Mouse (Mus musculus): ENCODE measurements at regions not wholly inside any gene's neighbourhood (a gene's known extent, or its start where the extent isn't known, plus 50 kb on each side); places are given as distances from the start of the nearest gene placed in this dataset.

DNA sequence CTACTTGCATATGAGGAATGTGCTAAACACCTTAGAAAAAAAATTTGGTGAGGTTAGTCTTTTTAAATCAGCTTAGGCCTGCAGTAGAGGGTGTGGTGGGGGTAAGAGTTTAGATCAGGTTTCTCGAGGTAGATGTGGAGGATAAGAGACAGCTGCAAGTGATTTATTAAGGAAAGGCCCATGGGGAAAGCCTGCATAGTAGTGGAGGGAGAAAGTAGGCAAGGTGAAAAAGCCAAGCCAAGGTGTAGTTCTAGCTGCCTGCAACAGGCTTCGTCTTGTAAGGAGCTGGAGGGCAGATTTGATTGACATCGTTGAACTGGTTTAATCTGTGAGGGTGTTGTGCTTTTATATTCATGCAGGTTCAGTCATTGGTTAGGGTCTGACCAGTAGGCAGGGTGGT is 182.2 kb upstream of the Slc30a5 start:
- DNase-seq (ENCODE audit: low read depth in 3 of 3, low spot score in 3 of 3) = no peak
- H3K36me3 ChIP-seq (replicated peaks; ENCODE audit: control insufficient read depth, insufficient read depth, low read depth) = no peaks in the 10 kb centered on the region
- H3K27ac ChIP-seq = no peak overlapping the region
- no peak overlapping the region for H3K4me3 ChIP-seq (ENCODE audit: insufficient read depth in 1 of 2, low read depth in 2 of 2, low read length in 2 of 2)
- no peaks in the 10 kb centered on the region for H3K4me1 ChIP-seq (replicated peaks; ENCODE audit: control insufficient read depth in 2 of 2, insufficient read depth in 2 of 2, low read length in 1 of 2)
- H3K9me3 ChIP-seq (ENCODE audit: control insufficient read depth, low read length) = no peaks in the 10 kb centered on the region
- no peaks in the 10 kb centered on the region for H3K27me3 ChIP-seq (ENCODE audit: control insufficient read depth, insufficient read depth, low read length)
- no peak for TF ChIP-seq CTCF (IDR thresholded peaks at IDR 0.05; ENCODE audit: low read depth)
- no peak for TF ChIP-seq EP300 (IDR thresholded peaks at IDR 0.05; ENCODE audit: low read depth)
- no peak overlapping the region for H3K9ac ChIP-seq (replicated peaks)
- H3K4me2 ChIP-seq (ENCODE audit: low read depth) = no peak overlapping the region
- ATAC-seq (ENCODE audit: insufficient read depth) = no peak
- 62% methylated on average over 3 of the region's 3 CpGs for WGBS (ENCODE audit: insufficient replicate concordance)

DNA sequence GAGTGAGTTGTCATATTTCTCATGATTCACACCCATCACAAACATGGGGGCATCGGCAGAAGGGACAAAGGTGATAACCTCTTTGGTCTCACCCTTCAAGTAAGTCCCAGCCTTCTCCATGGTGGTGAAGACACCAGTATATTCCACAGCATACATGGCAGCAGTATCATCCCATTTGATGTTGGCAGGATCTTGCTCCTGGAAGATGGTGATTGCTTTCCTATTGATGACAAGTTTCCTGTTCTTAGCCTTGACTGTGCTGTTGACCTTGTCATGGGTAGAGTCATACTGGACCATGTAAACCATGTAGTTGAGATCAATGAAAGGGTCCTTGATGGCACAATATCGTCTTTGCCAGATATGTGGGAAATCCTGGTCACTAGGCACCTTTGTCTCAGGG is 180.4 kb upstream of the Slc30a5 start:
- DNase-seq (ENCODE audit: low read depth in 3 of 3, low spot score in 3 of 3) = no peak
- Histone ChIP-seq H3K9ac (replicated peaks) (no peak overlapping the region), H3K4me3 (ENCODE audit: insufficient read depth in 1 of 2, low read depth in 2 of 2, low read length in 2 of 2) (no peak overlapping the region), H3K4me1 (replicated peaks; ENCODE audit: control insufficient read depth in 2 of 2, insufficient read depth in 2 of 2, low read length in 1 of 2) (no peaks in the 10 kb centered on the region), H3K36me3 (replicated peaks; ENCODE audit: control insufficient read depth, insufficient read depth, low read depth) (no peaks in the 10 kb centered on the region), H3K9me3 (ENCODE audit: control insufficient read depth, low read length) (no peaks in the 10 kb centered on the region), H3K27me3 (ENCODE audit: control insufficient read depth, insufficient read depth, low read length) (no peaks in the 10 kb centered on the region), H3K4me2 (ENCODE audit: low read depth) (no peak overlapping the region), H3K27ac (no peak overlapping the region)
- ATAC-seq (ENCODE audit: insufficient read depth) = no peak
- 65% methylated on average over 2 of the region's 2 CpGs for WGBS (ENCODE audit: insufficient replicate concordance)
- no peak for TF ChIP-seq EP300 (IDR thresholded peaks at IDR 0.05; ENCODE audit: low read depth)
- no peak for TF ChIP-seq CTCF (IDR thresholded peaks at IDR 0.05; ENCODE audit: low read depth)

DNA sequence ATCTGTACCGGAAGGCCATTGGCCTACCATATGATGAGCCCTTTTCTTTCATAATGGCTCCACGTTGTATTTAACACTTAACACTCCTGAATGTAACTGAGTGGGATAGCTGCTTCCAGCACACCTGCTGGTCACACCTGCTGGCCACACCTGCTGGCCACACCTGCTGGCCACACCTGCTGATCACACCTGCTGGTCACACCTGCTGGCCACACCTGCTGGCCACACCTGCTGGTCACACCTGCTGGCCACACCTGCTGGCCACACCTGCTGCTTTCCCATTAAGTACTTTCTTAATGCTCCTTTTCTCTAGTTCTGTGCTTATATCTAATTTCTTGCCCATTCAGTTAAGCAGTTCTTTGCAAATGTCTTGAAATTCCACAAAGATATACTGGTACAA is 157.4 kb upstream of the Slc30a5 start:
- DNase-seq (ENCODE audit: low read depth in 3 of 3, low spot score in 3 of 3) = no peak
- TF ChIP-seq CTCF (IDR thresholded peaks at IDR 0.05; ENCODE audit: low read depth) = no peak
- TF ChIP-seq EP300 (IDR thresholded peaks at IDR 0.05; ENCODE audit: low read depth) = no peak
- Histone ChIP-seq H3K9ac (replicated peaks) (no peak overlapping the region), H3K27ac (no peak overlapping the region), H3K36me3 (replicated peaks; ENCODE audit: control insufficient read depth, insufficient read depth, low read depth) (no peaks in the 10 kb centered on the region), H3K9me3 (ENCODE audit: control insufficient read depth, low read length) (no peaks in the 10 kb centered on the region), H3K4me2 (ENCODE audit: low read depth) (no peak overlapping the region), H3K27me3 (ENCODE audit: control insufficient read depth, insufficient read depth, low read length) (no peaks in the 10 kb centered on the region), H3K4me1 (replicated peaks; ENCODE audit: control insufficient read depth in 2 of 2, insufficient read depth in 2 of 2, low read length in 1 of 2) (no peaks in the 10 kb centered on the region), H3K4me3 (ENCODE audit: insufficient read depth in 1 of 2, low read depth in 2 of 2, low read length in 2 of 2) (no peak overlapping the region)
- 79% methylated on average over 2 of the region's 2 CpGs for WGBS (ENCODE audit: insufficient replicate concordance)
- no peak for ATAC-seq (ENCODE audit: insufficient read depth)

DNA sequence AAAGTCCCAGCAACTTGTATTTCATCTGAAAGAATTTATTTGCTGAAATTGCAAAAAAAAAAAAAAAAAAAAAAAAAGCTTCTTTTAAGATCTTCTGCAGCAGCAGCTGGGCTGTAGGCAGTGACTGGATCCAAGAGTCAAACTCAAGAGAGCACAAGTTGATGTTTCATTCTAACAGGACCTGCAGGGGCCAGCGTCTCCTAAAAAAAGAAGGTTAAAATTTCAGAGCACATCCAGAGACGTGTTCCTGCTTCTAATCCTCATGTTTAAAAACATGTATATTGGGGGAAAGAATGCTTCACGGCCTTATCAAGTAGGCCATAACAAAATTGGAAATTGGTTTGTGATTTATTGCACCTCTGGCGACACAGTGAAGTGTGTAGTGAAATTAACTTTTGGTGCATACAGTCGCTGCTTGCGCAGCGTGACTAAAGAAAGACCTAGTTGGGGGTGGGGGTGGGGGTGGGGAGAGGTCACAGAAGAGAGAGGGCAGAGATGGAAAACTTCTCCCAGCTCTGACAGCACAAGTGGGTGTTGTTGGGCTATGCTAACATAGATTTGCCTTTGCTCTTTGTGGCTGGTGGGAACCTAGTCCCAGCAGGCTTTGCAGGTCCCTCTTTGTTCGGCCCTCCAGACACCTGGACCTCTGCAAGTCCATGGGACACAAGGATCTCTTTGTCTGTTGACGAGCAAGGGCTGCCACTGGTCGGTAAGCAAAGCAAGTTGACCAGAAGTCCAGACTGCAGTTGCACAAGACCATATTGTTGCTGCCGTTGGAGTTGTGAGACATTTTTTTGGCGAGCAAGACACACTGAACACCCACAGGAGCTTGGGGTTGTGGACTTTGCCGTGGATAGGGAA is 155.7 kb upstream of the Slc30a5 start:
- DNase-seq (ENCODE audit: low read depth in 3 of 3, low spot score in 3 of 3) = no peak
- Histone ChIP-seq H3K27me3 (ENCODE audit: control insufficient read depth, insufficient read depth, low read length) (no peaks in the 10 kb centered on the region), H3K36me3 (replicated peaks; ENCODE audit: control insufficient read depth, insufficient read depth, low read depth) (no peaks in the 10 kb centered on the region), H3K9me3 (ENCODE audit: control insufficient read depth, low read length) (no peaks in the 10 kb centered on the region), H3K4me2 (ENCODE audit: low read depth) (no peak overlapping the region), H3K4me3 (ENCODE audit: insufficient read depth in 1 of 2, low read depth in 2 of 2, low read length in 2 of 2) (no peak overlapping the region), H3K27ac (no peak overlapping the region), H3K9ac (replicated peaks) (no peak overlapping the region), H3K4me1 (replicated peaks; ENCODE audit: control insufficient read depth in 2 of 2, insufficient read depth in 2 of 2, low read length in 1 of 2) (no peaks in the 10 kb centered on the region)
- ATAC-seq (ENCODE audit: insufficient read depth) = no peak
- WGBS (ENCODE audit: insufficient replicate concordance) = 57% methylated on average over 13 of the region's 13 CpGs
- no peak for TF ChIP-seq EP300 (IDR thresholded peaks at IDR 0.05; ENCODE audit: low read depth)
- no peak for TF ChIP-seq CTCF (IDR thresholded peaks at IDR 0.05; ENCODE audit: low read depth)

DNA sequence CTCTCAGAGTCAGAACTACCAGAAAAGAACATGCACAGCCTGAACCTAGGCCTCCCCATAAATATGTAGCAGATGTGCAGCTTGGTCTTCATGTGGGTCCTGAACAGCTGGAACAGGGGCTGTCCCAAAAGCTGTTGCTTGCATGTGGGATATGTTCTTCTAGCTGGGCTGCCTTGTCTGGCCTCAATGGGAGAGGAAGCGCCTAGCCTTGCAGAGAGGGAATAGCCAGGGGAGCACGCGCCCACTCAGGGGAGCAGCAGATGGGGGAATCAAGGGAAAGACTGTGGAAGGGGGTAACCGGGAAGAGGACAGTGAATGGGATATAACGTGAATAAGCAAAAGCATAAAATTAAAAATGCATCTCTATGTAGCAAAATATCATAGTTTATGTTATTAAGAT is 154.9 kb upstream of the Slc30a5 start:
- no peak for TF ChIP-seq CTCF (IDR thresholded peaks at IDR 0.05; ENCODE audit: low read depth)
- no peak for TF ChIP-seq EP300 (IDR thresholded peaks at IDR 0.05; ENCODE audit: low read depth)
- H3K27me3 ChIP-seq (ENCODE audit: control insufficient read depth, insufficient read depth, low read length) = no peaks in the 10 kb centered on the region
- no peak for DNase-seq (ENCODE audit: low read depth in 3 of 3, low spot score in 3 of 3)
- ATAC-seq (ENCODE audit: insufficient read depth) = no peak
- H3K9ac ChIP-seq (replicated peaks) = no peak overlapping the region
- H3K27ac ChIP-seq = no peak overlapping the region
- no peak overlapping the region for H3K4me3 ChIP-seq (ENCODE audit: insufficient read depth in 1 of 2, low read depth in 2 of 2, low read length in 2 of 2)
- no peaks in the 10 kb centered on the region for H3K4me1 ChIP-seq (replicated peaks; ENCODE audit: control insufficient read depth in 2 of 2, insufficient read depth in 2 of 2, low read length in 1 of 2)
- 72% methylated on average over 5 of the region's 5 CpGs for WGBS (ENCODE audit: insufficient replicate concordance)
- H3K36me3 ChIP-seq (replicated peaks; ENCODE audit: control insufficient read depth, insufficient read depth, low read depth) = no peaks in the 10 kb centered on the region
- H3K9me3 ChIP-seq (ENCODE audit: control insufficient read depth, low read length) = no peaks in the 10 kb centered on the region
- H3K4me2 ChIP-seq (ENCODE audit: low read depth) = no peak overlapping the region

Data from liver, embryonic 14.5 days (tissue).